Mouse (Mus musculus): ENCODE data around the gene Heca. TPM values are rescaled to one million over a fixed set of nuclear protein-coding genes. Genes with fewer than 3 reads are reported as not detected.
"Not testable (repeated sequence)": the region's sequence is repeated elsewhere in the genome, so short reads cannot be mapped to it uniquely, and the experiment has no call there.

Heca gene
- polyA plus RNA-seq, 1 experiment from 2014 or later: 5.5 TPM

GRCm38 (mm10) chr10:17946799-17947174 lies 1.1 kb downstream of the Heca start:
- Histone ChIP-seq H3K9ac (ENCODE audit: low read depth, low read length) (peak overlapping the region; percentile 92; the same call in 1 of the 2 replicates), H3K4me3 (ENCODE audit: low read depth, low read length) (peak overlapping the region; percentile 75), H3K4me2 (replicated peaks; ENCODE audit: low read depth, low read length) (peak overlapping the region; percentile 66)
- not testable (repeated sequence) for H3K27me3 ChIP-seq (ENCODE audit: control insufficient read depth, insufficient read depth, low read length); H3K27ac ChIP-seq (ENCODE audit: low read depth, low read length); H3K9me3 ChIP-seq (ENCODE audit: control insufficient read depth, low read length); H3K4me1 ChIP-seq (replicated peaks; ENCODE audit: control insufficient read depth, insufficient read depth, low read length); H3K36me3 ChIP-seq (ENCODE audit: control insufficient read depth, insufficient read depth, low read length); DNase-seq (ENCODE audit: low spot score); ATAC-seq (ENCODE audit: low FRiP score)
- WGBS: 7% methylated on average over 2 of the region's 4 CpGs

- no peaks in the 10 kb centered on the region for H3K36me3 ChIP-seq (ENCODE audit: control insufficient read depth, insufficient read depth, low read length)
- no peaks in the 10 kb centered on the region for H3K9me3 ChIP-seq (ENCODE audit: control insufficient read depth, low read length)
- no peak for DNase-seq (ENCODE audit: low spot score)
- no peak overlapping the region for H3K4me3 ChIP-seq (ENCODE audit: low read depth, low read length)
- H3K9ac ChIP-seq (ENCODE audit: low read depth, low read length): 0 out of 2 replicates have a peak overlapping the region, but pooled peaks have one; percentile 15
- no peaks in the 10 kb centered on the region for H3K27me3 ChIP-seq (ENCODE audit: control insufficient read depth, insufficient read depth, low read length)
- no peak overlapping the region for H3K27ac ChIP-seq (ENCODE audit: low read depth, low read length)
- WGBS: 71% methylated on average over 3 of the region's 3 CpGs
- no peaks in the 10 kb centered on the region for H3K4me1 ChIP-seq (replicated peaks; ENCODE audit: control insufficient read depth, insufficient read depth, low read length)
- no peak for ATAC-seq (ENCODE audit: low FRiP score)
- H3K4me2 ChIP-seq (replicated peaks; ENCODE audit: low read depth, low read length): peak overlapping the region; percentile 31; the same call in 1 of the 2 replicates
Measured at GRCm38 (mm10) chr10:17946046-17946445, 1.8 kb downstream of the Heca start.

- Histone ChIP-seq H3K27ac (ENCODE audit: low read depth, low read length) (no peak overlapping the region), H3K9ac (ENCODE audit: low read depth, low read length) (no peak overlapping the region), H3K27me3 (ENCODE audit: control insufficient read depth, insufficient read depth, low read length) (no peaks in the 10 kb centered on the region), H3K36me3 (ENCODE audit: control insufficient read depth, insufficient read depth, low read length) (no peaks in the 10 kb centered on the region), H3K4me1 (replicated peaks; ENCODE audit: control insufficient read depth, insufficient read depth, low read length) (no peaks in the 10 kb centered on the region), H3K9me3 (ENCODE audit: control insufficient read depth, low read length) (no peaks in the 10 kb centered on the region), H3K4me3 (ENCODE audit: low read depth, low read length) (no peak overlapping the region), H3K4me2 (replicated peaks; ENCODE audit: low read depth, low read length) (no peak overlapping the region)
- ATAC-seq (ENCODE audit: low FRiP score) (no peak), DNase-seq (ENCODE audit: low spot score) (no peak)
- WGBS: 89% methylated on average over 2 of the region's 2 CpGs
Measured at GRCm38 (mm10) chr10:17933622-17934021, 14.2 kb downstream of the Heca start.

GRCm38 (mm10) chr10:17932131-17932530 lies 15.7 kb downstream of the Heca start:
- Histone ChIP-seq H3K27me3 (ENCODE audit: control insufficient read depth, insufficient read depth, low read length) (no peaks in the 10 kb centered on the region), H3K9ac (ENCODE audit: low read depth, low read length) (no peak overlapping the region), H3K4me3 (ENCODE audit: low read depth, low read length) (no peak overlapping the region), H3K4me2 (replicated peaks; ENCODE audit: low read depth, low read length) (no peak overlapping the region), H3K9me3 (ENCODE audit: control insufficient read depth, low read length) (no peaks in the 10 kb centered on the region), H3K27ac (ENCODE audit: low read depth, low read length) (no peak overlapping the region), H3K4me1 (replicated peaks; ENCODE audit: control insufficient read depth, insufficient read depth, low read length) (no peaks in the 10 kb centered on the region), H3K36me3 (ENCODE audit: control insufficient read depth, insufficient read depth, low read length) (no peaks in the 10 kb centered on the region)
- WGBS: 67% methylated on average over 3 of the region's 3 CpGs
- DNase-seq (ENCODE audit: low spot score) (no peak), ATAC-seq (ENCODE audit: low FRiP score) (no peak)

- no peaks in the 10 kb centered on the region for H3K27me3 ChIP-seq (ENCODE audit: control insufficient read depth, insufficient read depth, low read length)
- no peaks in the 10 kb centered on the region for H3K36me3 ChIP-seq (ENCODE audit: control insufficient read depth, insufficient read depth, low read length)
- DNase-seq (ENCODE audit: low spot score): no peak
- H3K27ac ChIP-seq (ENCODE audit: low read depth, low read length): no peak overlapping the region
- no peak overlapping the region for H3K9ac ChIP-seq (ENCODE audit: low read depth, low read length)
- no peak for ATAC-seq (ENCODE audit: low FRiP score)
- 68% methylated on average over 1 of the region's 1 CpGs for WGBS
- H3K4me2 ChIP-seq (replicated peaks; ENCODE audit: low read depth, low read length): no peak overlapping the region
- H3K4me3 ChIP-seq (ENCODE audit: low read depth, low read length): no peak overlapping the region
- no peaks in the 10 kb centered on the region for H3K4me1 ChIP-seq (replicated peaks; ENCODE audit: control insufficient read depth, insufficient read depth, low read length)
- H3K9me3 ChIP-seq (ENCODE audit: control insufficient read depth, low read length): no peaks in the 10 kb centered on the region
Measured at GRCm38 (mm10) chr10:17931157-17931556, 16.7 kb downstream of the Heca start.

- Histone ChIP-seq H3K4me1 (replicated peaks; ENCODE audit: control insufficient read depth, insufficient read depth, low read length) (no peaks in the 10 kb centered on the region), H3K9me3 (ENCODE audit: control insufficient read depth, low read length) (no peaks in the 10 kb centered on the region), H3K4me2 (replicated peaks; ENCODE audit: low read depth, low read length) (no peak overlapping the region), H3K27me3 (ENCODE audit: control insufficient read depth, insufficient read depth, low read length) (no peaks in the 10 kb centered on the region), H3K4me3 (ENCODE audit: low read depth, low read length) (no peak overlapping the region), H3K36me3 (ENCODE audit: control insufficient read depth, insufficient read depth, low read length) (no peaks in the 10 kb centered on the region), H3K9ac (ENCODE audit: low read depth, low read length) (no peak overlapping the region), H3K27ac (ENCODE audit: low read depth, low read length) (no peak overlapping the region)
- 73% methylated on average over 6 of the region's 6 CpGs for whole genome bisulfite sequencing
- no peak for ATAC-seq (ENCODE audit: low FRiP score)
- DNase-seq (ENCODE audit: low spot score): no peak
Measured at GRCm38 (mm10) chr10:17930445-17931083, 17.3 kb downstream of the Heca start.

- Histone ChIP-seq H3K9me3 (ENCODE audit: control insufficient read depth, low read length) (no peaks in the 10 kb centered on the region), H3K4me2 (replicated peaks; ENCODE audit: low read depth, low read length) (no peak overlapping the region), H3K4me1 (replicated peaks; ENCODE audit: control insufficient read depth, insufficient read depth, low read length) (no peaks in the 10 kb centered on the region), H3K36me3 (ENCODE audit: control insufficient read depth, insufficient read depth, low read length) (no peaks in the 10 kb centered on the region), H3K27me3 (ENCODE audit: control insufficient read depth, insufficient read depth, low read length) (no peaks in the 10 kb centered on the region), H3K4me3 (ENCODE audit: low read depth, low read length) (no peak overlapping the region), H3K27ac (ENCODE audit: low read depth, low read length) (no peak overlapping the region), H3K9ac (ENCODE audit: low read depth, low read length) (no peak overlapping the region)
- no peak for DNase-seq (ENCODE audit: low spot score)
- WGBS: 95% methylated on average over 3 of the region's 3 CpGs
- no peak for ATAC-seq (ENCODE audit: low FRiP score)
Measured at GRCm38 (mm10) chr10:17925200-17925599, 22.7 kb downstream of the Heca start.

- DNase-seq (ENCODE audit: low spot score) (no peak), ATAC-seq (ENCODE audit: low FRiP score) (no peak)
- Histone ChIP-seq H3K27ac (ENCODE audit: low read depth, low read length) (no peak overlapping the region), H3K9me3 (ENCODE audit: control insufficient read depth, low read length) (no peaks in the 10 kb centered on the region), H3K4me1 (replicated peaks; ENCODE audit: control insufficient read depth, insufficient read depth, low read length) (no peaks in the 10 kb centered on the region), H3K27me3 (ENCODE audit: control insufficient read depth, insufficient read depth, low read length) (no peaks in the 10 kb centered on the region), H3K4me2 (replicated peaks; ENCODE audit: low read depth, low read length) (no peak overlapping the region), H3K9ac (ENCODE audit: low read depth, low read length) (no peak overlapping the region), H3K36me3 (ENCODE audit: control insufficient read depth, insufficient read depth, low read length) (no peaks in the 10 kb centered on the region), H3K4me3 (ENCODE audit: low read depth, low read length) (no peak overlapping the region)
- WGBS: 83% methylated on average over 3 of the region's 3 CpGs
Measured at GRCm38 (mm10) chr10:17924166-17924565, 23.7 kb downstream of the Heca start.

GRCm38 (mm10) chr10:17921381-17921780 lies 26.5 kb downstream of the Heca start:
- H3K4me2 ChIP-seq (replicated peaks; ENCODE audit: low read depth, low read length): no peak overlapping the region
- no peaks in the 10 kb centered on the region for H3K4me1 ChIP-seq (replicated peaks; ENCODE audit: control insufficient read depth, insufficient read depth, low read length)
- no peaks in the 10 kb centered on the region for H3K27me3 ChIP-seq (ENCODE audit: control insufficient read depth, insufficient read depth, low read length)
- no peak overlapping the region for H3K4me3 ChIP-seq (ENCODE audit: low read depth, low read length)
- ATAC-seq (ENCODE audit: low FRiP score) (no peak), DNase-seq (ENCODE audit: low spot score) (no peak)
- no peaks in the 10 kb centered on the region for H3K36me3 ChIP-seq (ENCODE audit: control insufficient read depth, insufficient read depth, low read length)
- WGBS: 65% methylated on average over 4 of the region's 4 CpGs
- no peaks in the 10 kb centered on the region for H3K9me3 ChIP-seq (ENCODE audit: control insufficient read depth, low read length)
- H3K9ac ChIP-seq (ENCODE audit: low read depth, low read length): no peak overlapping the region
- no peak overlapping the region for H3K27ac ChIP-seq (ENCODE audit: low read depth, low read length)
